Mouse (Mus musculus) left cerebral cortex, adult 2 months (tissue): ENCODE measurements around the gene Kif20b. TPM values are rescaled to one million over a fixed set of nuclear protein-coding genes. Genes with fewer than 3 reads are reported as not detected.

Source experiments
- DNase-seq, 2 experiments: peaks; one replicate each; pipeline ENCODE4 v3.0.0; 2021 to 2022; ENCODE audit warnings: low spot score in 2 of 2, mixed read lengths in 1 of 2; ENCODE audit errors: extremely low spot score in 1 of 2
- H3K27ac ChIP-seq: fragments of 200-600 bp; 2 replicates; pipeline ENCODE4 v1.8.1; 2022
- H3K4me3 ChIP-seq: fragments of 200-600 bp; 2 replicates; pipeline ENCODE4 v1.8.1; 2022
- CTCF ChIP-seq: fragments of 200-600 bp; IDR thresholded peaks from 2 replicates; pipeline ENCODE4 v1.8.1; 2022; ENCODE audit warnings: antibody characterized with exemption, mild to moderate bottlenecking, moderate library complexity
- intact Hi-C: fragments of 180-260 bp; cut with DNase I; formaldehyde crosslinking; loops from one replicate; pipeline ENCODE4 v1.15.1; 2025
- total RNA-seq, 2 experiments: library from RNA; stranded (reverse); gene quantifications; 2 replicates each; pipeline ENCODE4 v1.2.3; 2021

The Kif20b gene
- total RNA-seq, 2 experiments from 2014 or later: 0.95 to 0.98 TPM

DNA sequence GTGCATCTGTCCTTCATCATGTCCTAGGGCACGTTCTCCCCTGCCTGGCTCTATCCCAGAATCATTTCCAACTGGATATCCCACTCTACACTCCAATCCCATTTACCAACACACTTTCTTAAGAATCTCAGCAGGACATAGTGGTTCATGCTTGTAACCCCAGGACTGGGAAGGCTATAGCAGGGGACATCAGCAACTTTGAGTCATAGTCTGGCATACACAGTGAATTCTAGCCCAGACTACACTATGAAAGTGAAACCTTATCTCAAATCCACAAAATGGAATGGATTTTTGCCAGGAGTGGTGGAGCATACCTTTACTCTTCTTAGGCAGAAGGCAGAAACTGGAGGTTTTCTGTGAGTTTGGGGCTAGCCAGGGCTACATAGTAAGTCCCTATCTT, 30.6 kb upstream of the Kif20b start:
- intact Hi-C loops: no loop called here
- no peak overlapping the region for H3K4me3 ChIP-seq
- no peak for DNase-seq
- no peak overlapping the region for H3K27ac ChIP-seq
- no peak for TF ChIP-seq CTCF

DNA sequence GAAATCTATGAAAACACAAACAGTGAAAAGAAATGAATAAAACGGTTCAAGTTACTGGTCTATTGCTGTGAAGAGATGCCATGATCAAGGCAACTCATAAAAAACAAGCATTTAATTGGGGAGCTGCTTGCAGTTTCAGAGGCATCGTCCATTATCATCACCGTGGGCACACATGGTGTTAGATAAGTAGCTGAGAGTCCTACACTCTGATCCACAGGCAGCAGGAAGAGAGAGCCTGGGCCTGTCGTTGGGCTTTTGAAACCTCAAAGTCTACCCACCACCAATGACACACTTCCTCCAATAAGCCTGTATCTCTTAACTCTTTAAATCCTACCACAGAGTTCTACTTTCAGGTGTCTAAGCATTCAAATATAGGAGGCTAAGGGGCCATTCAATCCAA, 27.1 kb upstream of the Kif20b start:
- TF ChIP-seq CTCF: no peak
- intact Hi-C loops: no loop called here
- Histone ChIP-seq H3K27ac (no peak overlapping the region), H3K4me3 (no peak overlapping the region)
- no peak for DNase-seq

DNA sequence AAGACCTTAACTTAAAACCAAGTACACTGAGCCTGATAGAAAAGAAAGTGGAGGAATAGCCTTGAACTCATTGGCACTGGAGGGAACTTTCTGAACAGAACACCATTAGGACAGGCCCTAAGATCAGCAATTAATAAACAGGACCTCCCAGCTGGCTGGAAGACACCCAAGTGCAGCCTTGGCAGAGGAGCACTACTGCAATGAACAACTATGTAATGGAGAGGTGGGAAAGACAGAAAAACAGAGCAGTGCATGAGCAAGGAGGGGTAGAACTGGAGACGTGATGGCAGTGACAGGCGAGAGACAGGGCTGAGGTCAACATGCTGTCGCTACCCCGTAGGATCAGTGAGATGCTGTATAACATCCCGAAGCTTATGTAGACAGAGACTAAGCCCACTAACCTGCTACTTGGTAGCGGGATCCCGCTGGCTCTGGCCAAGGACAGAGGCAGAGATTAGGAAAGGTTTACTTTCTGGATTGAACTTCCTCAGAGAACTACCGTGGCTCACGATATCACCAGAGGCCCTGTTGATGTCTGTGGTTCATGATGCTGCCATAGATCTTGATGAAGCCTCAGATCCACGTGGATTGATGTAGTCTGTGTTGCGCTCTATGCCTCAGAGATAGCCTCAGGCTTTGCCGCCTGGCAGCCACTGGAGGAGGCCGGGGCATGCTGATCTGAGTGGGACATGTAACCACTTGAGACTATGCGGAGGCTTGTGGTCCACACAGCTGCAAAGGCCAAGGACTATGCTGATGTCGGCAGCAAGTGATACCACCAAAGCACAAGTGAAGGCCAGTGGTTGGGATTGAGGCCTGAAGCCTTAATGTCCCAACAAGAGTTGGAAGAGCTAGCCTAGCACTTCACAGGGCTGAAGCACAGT, 24.8 kb upstream of the Kif20b start:
- H3K27ac ChIP-seq: no peak overlapping the region
- intact Hi-C loops: no loop called here
- no peak for DNase-seq
- no peak overlapping the region for H3K4me3 ChIP-seq
- TF ChIP-seq CTCF: no peak

DNA sequence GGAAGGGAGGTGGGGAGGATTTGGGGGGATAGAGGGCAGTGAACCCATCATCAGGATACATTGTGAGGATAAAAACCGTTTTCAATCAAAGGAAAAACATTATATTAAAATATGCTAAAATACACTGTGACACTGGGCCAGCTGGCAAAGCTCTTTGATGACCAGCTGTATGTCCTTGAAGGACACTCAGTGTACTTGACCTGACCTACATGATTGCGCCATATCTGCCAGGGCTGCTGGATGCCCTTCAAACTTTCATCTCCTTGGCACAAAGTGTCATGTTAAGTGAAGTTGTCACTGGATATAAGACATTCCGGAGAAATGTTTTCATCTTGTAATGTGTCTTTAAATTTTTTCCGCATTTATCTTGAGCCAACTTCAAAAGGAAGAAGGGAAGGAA, 23.2 kb upstream of the Kif20b start:
- no peak for DNase-seq
- H3K4me3 ChIP-seq: no peak overlapping the region
- TF ChIP-seq CTCF: no peak
- intact Hi-C loops: no loop called here
- H3K27ac ChIP-seq: no peak overlapping the region

DNA sequence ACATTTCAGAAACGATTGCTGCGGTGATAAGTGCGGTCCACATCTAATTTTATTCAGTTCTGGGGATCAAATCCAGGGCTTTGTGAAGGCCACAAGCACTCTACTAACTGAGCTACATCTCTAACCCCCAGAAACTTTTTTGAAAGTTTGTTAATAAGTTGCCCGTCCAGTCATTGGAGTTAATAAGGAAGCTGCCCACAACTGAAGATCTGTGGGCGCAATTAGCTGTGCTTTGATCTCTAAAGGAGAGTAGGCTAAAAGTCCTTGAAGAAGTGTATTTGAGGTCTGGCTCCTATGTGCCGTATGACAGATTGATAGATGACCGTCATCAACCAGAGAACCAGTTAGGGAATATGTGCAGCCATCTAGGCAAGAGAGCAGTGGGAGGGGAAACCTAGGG, 20.9 kb upstream of the Kif20b start:
- Histone ChIP-seq H3K27ac (no peak overlapping the region), H3K4me3 (no peak overlapping the region)
- no peak for DNase-seq
- intact Hi-C loops: no loop called here
- TF ChIP-seq CTCF: no peak

DNA sequence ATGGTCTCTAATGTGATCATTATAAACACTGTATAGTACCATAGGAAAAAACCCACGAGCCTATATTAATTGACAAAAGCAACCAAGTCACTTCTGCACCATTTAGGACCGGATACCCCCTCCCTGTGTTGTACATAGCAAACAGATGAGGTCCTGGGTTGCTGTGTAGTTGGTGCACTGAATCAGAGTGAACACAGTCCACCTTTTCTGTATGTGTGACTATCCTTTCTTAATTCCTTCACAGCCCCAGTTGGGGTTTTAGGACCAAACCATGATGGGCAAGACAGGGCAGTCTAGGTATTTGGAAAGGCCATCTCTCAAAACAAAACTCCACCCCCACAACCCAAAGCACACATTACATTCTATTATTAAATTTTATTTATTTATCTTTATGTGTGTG, 20.4 kb upstream of the Kif20b start:
- intact Hi-C loops: no loop called here
- Histone ChIP-seq H3K4me3 (no peak overlapping the region), H3K27ac (no peak overlapping the region)
- no peak for DNase-seq
- TF ChIP-seq CTCF: no peak

DNA sequence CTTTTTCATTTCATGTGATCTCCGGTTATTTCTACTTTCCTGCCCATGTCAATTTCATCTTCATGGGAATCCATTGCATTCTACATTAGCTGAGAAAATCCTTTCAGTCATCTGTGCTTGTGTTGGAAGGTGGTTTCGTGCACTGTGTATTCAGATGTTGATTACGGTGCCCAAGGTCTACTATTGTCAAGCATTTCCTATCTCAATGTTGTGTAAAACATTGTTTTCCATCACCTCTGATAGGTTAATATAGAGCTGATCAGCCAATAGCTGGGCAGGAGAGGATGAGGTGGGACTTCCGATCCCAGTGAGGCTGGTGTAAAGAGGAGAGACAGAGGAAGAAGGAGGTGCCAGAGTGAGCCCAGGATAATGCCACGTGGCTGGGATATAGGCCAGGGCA, 18.1 kb upstream of the Kif20b start:
- Histone ChIP-seq H3K27ac (no peak overlapping the region), H3K4me3 (no peak overlapping the region)
- DNase-seq: no peak
- TF ChIP-seq CTCF: no peak
- intact Hi-C loops: no loop called here

DNA sequence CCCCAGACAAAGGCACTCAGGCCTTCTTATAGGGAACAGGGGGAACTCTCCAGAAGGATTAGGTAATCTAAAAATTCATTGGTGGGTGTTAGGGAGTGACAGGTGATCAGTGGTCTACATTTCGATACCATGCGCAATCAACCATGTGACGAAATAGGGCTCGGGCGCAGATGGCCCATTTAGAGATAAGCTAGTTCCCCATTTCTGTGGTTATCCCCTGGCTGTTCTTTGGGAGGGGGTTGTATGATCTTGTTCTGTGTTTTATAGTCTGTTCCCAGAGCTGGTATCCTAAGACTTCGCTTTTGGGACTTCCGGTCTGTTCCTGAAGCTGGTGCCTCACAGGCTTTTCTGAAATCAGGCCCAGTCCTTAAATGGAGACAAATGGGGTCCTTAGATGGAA, 16.7 kb upstream of the Kif20b start:
- DNase-seq: no peak
- Histone ChIP-seq H3K27ac (no peak overlapping the region), H3K4me3 (no peak overlapping the region)
- intact Hi-C loops: no loop called here
- TF ChIP-seq CTCF: no peak

DNA sequence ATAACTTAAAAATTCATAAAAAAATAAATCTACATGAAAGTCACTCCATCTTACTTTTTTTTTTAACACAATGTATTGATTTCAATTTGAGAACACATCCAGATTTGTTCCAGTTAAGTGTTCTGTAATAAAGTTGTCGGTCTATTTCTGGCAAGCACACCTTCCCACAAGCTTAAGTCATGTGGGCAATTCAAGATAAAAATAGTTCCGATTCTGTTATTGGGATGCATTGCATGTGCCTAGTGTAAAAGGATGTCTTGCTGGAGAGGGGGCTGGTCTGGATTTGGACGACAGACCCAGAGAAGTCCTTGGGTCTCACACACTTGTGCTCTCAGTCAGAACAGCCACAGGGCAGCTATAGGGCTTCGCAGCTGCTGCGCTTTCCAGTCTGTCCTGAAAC, 15.4 kb upstream of the Kif20b start:
- DNase-seq: no peak
- intact Hi-C loops: no loop called here

DNA sequence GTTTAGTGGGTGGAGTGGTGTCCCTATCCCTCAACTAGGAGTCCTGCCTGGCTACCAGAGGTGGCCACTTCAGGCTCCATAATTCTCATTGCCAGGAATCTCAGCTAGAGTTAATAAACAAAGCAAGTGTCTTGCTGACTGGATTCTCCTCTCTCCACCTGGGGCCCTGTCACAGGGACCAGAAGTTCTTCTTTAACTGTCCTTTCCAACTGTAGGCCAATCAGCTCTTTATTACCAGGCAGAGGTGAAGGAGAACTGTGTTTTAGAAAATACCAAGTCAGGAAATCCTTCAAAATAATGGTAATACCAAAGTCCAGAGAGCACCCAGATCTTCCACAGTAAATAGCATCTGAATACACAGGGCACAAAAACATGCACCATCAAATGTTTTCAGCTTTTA, 9.8 kb upstream of the Kif20b start:
- Histone ChIP-seq H3K27ac (no peak overlapping the region), H3K4me3 (no peak overlapping the region)
- no peak for TF ChIP-seq CTCF
- intact Hi-C loops: no loop called here
- DNase-seq: no peak

More for the DNA sequence above, 15.4 kb upstream of the Kif20b start:
- no peak for TF ChIP-seq CTCF
- Histone ChIP-seq H3K27ac (no peak overlapping the region), H3K4me3 (no peak overlapping the region)

DNA sequence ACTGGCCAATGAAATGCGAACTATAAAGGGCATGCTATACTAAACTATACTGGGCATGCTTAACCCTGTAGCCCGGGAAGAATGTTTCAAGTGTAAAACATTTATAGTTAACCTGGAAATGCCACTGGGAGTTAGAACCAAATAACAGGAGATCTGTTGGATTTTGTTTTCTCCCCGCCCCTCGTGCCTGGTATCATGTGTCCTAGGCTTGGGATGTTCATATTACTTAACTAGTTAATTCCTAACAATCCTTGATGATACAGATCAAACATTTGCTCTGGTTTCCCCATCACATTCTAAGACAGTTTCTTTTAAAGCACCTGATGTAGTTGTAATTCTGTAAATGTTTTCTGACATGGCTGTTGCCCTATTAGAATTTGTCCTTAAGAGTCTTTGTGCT, 2.1 kb upstream of the Kif20b start:
- intact Hi-C loops: loop anchor here (10.0 kb wide), 1 partner anchor 255 kb away; no protein-coding TSS in a partner anchor
- no peak overlapping the region for H3K4me3 ChIP-seq
- DNase-seq: no peak
- no peak for TF ChIP-seq CTCF
- no peak overlapping the region for H3K27ac ChIP-seq

DNA sequence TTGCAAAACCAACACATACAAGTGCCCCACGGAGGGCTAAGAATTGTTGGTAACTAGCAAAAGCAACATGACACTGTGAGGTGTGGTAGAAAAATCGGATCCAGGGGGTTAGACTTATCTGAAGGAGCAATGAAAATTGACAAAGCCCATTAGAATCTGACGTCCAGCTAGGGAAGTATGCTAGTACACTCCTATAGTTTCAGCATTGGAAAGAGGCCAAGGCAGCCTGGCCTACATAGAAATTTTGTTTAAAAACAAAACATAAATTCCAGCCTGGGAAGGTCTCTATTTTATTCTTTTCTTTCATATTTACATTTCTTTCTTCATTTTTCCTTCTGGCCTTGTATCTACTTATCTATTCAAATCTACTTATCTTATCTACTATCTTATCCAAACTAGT, 1.6 kb upstream of the Kif20b start:
- no peak for TF ChIP-seq CTCF
- Histone ChIP-seq H3K4me3 (no peak overlapping the region), H3K27ac (no peak overlapping the region)
- intact Hi-C loops: loop anchor here (10.0 kb wide), 1 partner anchor 256 kb away; no protein-coding TSS in a partner anchor
- no peak for DNase-seq

DNA sequence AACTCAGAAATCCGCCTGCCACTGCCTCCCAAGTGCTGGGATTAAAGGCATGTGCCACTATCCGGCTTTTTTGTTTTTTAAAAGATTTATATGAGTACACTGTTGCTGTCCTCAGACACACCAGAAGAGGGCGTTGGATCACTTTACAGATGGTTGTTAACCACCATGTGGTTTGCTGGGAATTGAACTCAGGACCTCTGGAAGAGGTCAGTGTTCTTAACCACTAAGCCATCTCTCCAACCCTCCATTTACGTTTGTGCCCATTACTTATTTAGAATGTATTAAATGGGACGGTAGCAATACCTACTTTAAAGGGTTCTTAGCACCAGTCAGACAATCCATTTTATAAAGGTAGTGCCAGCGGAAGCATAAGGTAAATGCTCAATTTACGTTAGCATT, 909 bp upstream of the Kif20b start:
- peak overlapping the region; percentile 83 for H3K27ac ChIP-seq
- intact Hi-C loops: loop anchor here (1.0 to 10.0 kb wide), 3 partner anchors 43 to 256 kb away; no protein-coding TSS in a partner anchor
- H3K4me3 ChIP-seq: peak overlapping the region; percentile 83
- no peak; the same call in 1 of the 2 replicates for TF ChIP-seq CTCF
- no peak for DNase-seq
